15 mouse cellular contexts compared by ENCODE assay signal in the genomic region with DNA sequence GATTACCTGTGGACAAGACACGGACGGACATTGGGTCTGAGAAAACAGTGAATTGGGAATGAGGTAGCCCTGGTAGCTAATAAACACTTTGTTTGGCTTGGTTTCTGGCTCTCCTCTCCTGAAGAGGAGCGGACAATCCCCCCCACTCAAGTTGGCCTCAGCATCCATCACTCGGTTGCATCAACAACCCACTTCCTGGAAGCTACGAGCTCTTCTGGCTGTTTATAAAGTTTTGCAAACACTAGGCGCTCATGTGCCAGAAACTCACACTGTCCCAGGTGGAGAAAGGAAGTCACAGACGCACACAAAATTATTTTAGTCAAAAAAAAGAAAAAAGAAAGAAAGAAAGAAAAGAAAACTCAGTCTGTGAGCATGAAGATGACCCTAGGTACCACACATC. TPM values are rescaled to one million over a fixed set of nuclear protein-coding genes. Genes with fewer than 3 reads are reported as not detected.
A peak's percentile ranks its signal among the peaks of the same experiment; 100 is the strongest.
DNase-seq lines count a peak whose midpoint lies in the region; ATAC-seq lines count a peak whose summit lies in the region.
"Had no signal": no experiment of that assay in that cellular context is flagged by ENCODE, and none has a peak within 500 bp of the region (broad histone marks: within the 10 kb centered on the region; RNA-seq: fewer than 3 reads in every experiment).

No protein-coding gene starts in this region.

- intact Hi-C loops in left cerebral cortex, postnatal 4 days (cut with DNase I), result no loop called here

- peaks cover 4% of the 10 kb centered on the region for H3K4me1 ChIP-seq in hindbrain, embryonic 16.5 days (ENCODE audit: control insufficient read depth, insufficient read depth, low read depth, low read length)
- H3K4me1 ChIP-seq in hindbrain, embryonic 13.5 days (replicated peaks), result peaks cover 48% of the 10 kb centered on the region
- peaks cover 65% of the 10 kb centered on the region for H3K4me1 ChIP-seq in intestine, embryonic 16.5 days (ENCODE audit: control insufficient read depth, insufficient read depth, low read length)

- H3K9ac ChIP-seq in hindbrain, embryonic 16.5 days (ENCODE audit: low read depth, low read length), result no peak overlapping the region
- no peak overlapping the region for H3K9ac ChIP-seq in hindbrain, embryonic 13.5 days
- no peak overlapping the region for H3K9ac ChIP-seq in intestine, embryonic 16.5 days (ENCODE audit: low read depth, low read length)
- H3K9ac ChIP-seq: forebrain, embryonic 15.5 days; limb, embryonic 15.5 days; lung, embryonic 15.5 days had no signal

- 69% methylated on average over 7 of the region's 7 CpGs for WGBS in hindbrain, embryonic 16.5 days
- 69% methylated on average over 7 of the region's 7 CpGs for WGBS in hindbrain, embryonic 13.5 days
- 46% methylated on average over 7 of the region's 7 CpGs for WGBS in intestine, embryonic 16.5 days

- no peak overlapping the region for H3K27ac ChIP-seq in hindbrain, embryonic 16.5 days (ENCODE audit: low read depth, low read length)
- H3K27ac ChIP-seq in hindbrain, embryonic 13.5 days, result no peak overlapping the region
- H3K27ac ChIP-seq in intestine, embryonic 16.5 days (ENCODE audit: low read length), result peak overlapping the region; percentile 25; the same call in 1 of the 2 replicates
- H3K27ac ChIP-seq: forebrain, embryonic 15.5 days; kidney, postnatal 0 days; layer of hippocampus, adult 2 months had no signal

- no peak for ATAC-seq in hindbrain, embryonic 16.5 days
- no peak for ATAC-seq in hindbrain, embryonic 13.5 days (ENCODE audit: low FRiP score)
- no peak for ATAC-seq in intestine, embryonic 16.5 days
- ATAC-seq: forebrain, embryonic 15.5 days had no signal

- H3K27me3 ChIP-seq in hindbrain, embryonic 16.5 days (replicated peaks; ENCODE audit: control insufficient read depth, insufficient read depth, low read length), result no peaks in the 10 kb centered on the region
- H3K27me3 ChIP-seq in hindbrain, embryonic 13.5 days, result no peaks in the 10 kb centered on the region
- no peaks in the 10 kb centered on the region for H3K27me3 ChIP-seq in intestine, embryonic 16.5 days (replicated peaks; ENCODE audit: control insufficient read depth, insufficient read depth, low read length)
- H3K27me3 ChIP-seq: forebrain, embryonic 15.5 days; limb, embryonic 15.5 days; lung, embryonic 15.5 days had no signal

- H3K36me3 ChIP-seq in hindbrain, embryonic 16.5 days (ENCODE audit: control insufficient read depth, insufficient read depth, low read length), result no peaks in the 10 kb centered on the region
- no peaks in the 10 kb centered on the region for H3K36me3 ChIP-seq in hindbrain, embryonic 13.5 days
- H3K36me3 ChIP-seq in intestine, embryonic 16.5 days (ENCODE audit: control insufficient read depth, insufficient read depth, low read length), result no peaks in the 10 kb centered on the region
- H3K36me3 ChIP-seq: forebrain, embryonic 15.5 days; limb, embryonic 15.5 days; lung, embryonic 15.5 days had no signal

- no peaks in the 10 kb centered on the region for H3K9me3 ChIP-seq in hindbrain, embryonic 16.5 days (ENCODE audit: control insufficient read depth, low read length)
- no peaks in the 10 kb centered on the region for H3K9me3 ChIP-seq in hindbrain, embryonic 13.5 days
- no peaks in the 10 kb centered on the region for H3K9me3 ChIP-seq in intestine, embryonic 16.5 days (ENCODE audit: control insufficient read depth, low read length)
- H3K9me3 ChIP-seq: forebrain, embryonic 15.5 days; limb, embryonic 15.5 days; lung, embryonic 15.5 days had no signal

- no peak overlapping the region for H3K4me3 ChIP-seq in hindbrain, embryonic 16.5 days (ENCODE audit: low read length)
- H3K4me3 ChIP-seq in hindbrain, embryonic 13.5 days, result no peak overlapping the region
- H3K4me3 ChIP-seq in intestine, embryonic 16.5 days (ENCODE audit: low read length), result no peak overlapping the region
- H3K4me3 ChIP-seq: forebrain, embryonic 15.5 days; layer of hippocampus, adult 2 months; limb, embryonic 15.5 days; lung, embryonic 15.5 days had no signal

- DNase-seq in thymus, postnatal 0 days (ENCODE audit: low spot score), result peak; percentile 53
- no peak for DNase-seq in thymus, adult 18-20 months
- no peak for DNase-seq in left cerebral cortex, postnatal 4 days
- DNase-seq in retina, embryonic 14.5 days (ENCODE audit: low spot score), result no peak
- DNase-seq: adrenal gland, postnatal 14 days; cerebellum, adult 8-10 months; heart, adult 11 months had no signal

- H3K4me2 ChIP-seq in hindbrain, embryonic 16.5 days (ENCODE audit: low read length), result peak overlapping the region; percentile 9; the same call in 1 of the 2 replicates
- no peak overlapping the region for H3K4me2 ChIP-seq in hindbrain, embryonic 13.5 days
- H3K4me2 ChIP-seq in intestine, embryonic 16.5 days (ENCODE audit: low read depth, low read length), result no peak overlapping the region
- H3K4me2 ChIP-seq: forebrain, embryonic 15.5 days; limb, embryonic 15.5 days; lung, embryonic 15.5 days had no signal

RNA-seq across cellular contexts. Expression of a gene that starts 9.7 kb away (rescaled TPM):
- 18.7 and 22.7 TPM in 2 replicates for polyA plus RNA-seq in hindbrain, embryonic 16.5 days (2015; fragmentation: Nextera tagmentation; extraction: Ambion mirVana)
- 10.9 and 12.5 TPM in 2 replicates for polyA plus RNA-seq in hindbrain, embryonic 13.5 days (2015; fragmentation: Nextera tagmentation; extraction: Ambion mirVana)
- polyA plus RNA-seq in thymus, postnatal 0 days (2015; fragmentation: Nextera tagmentation; extraction: Ambion mirVana), result 6.6 and 6.8 TPM in 2 replicates
- 11.8 and 14.7 TPM in 2 replicates for polyA plus RNA-seq in intestine, embryonic 16.5 days (2015; fragmentation: Nextera tagmentation; extraction: Ambion mirVana)
- total RNA-seq in left cerebral cortex, postnatal 4 days (2021), result 10 to 100 TPM; 28.3 to 32.8 TPM
